In genomic region chr19:7552301-7552673, GRCm38 (mm10) we compare ENCODE assay signal across 18 mouse cellular contexts. TPM values are rescaled to one million over a fixed set of nuclear protein-coding genes. Genes with fewer than 3 reads are reported as not detected.
A peak's percentile ranks its signal among the peaks of the same experiment; 100 is the strongest.
DNase-seq lines count a peak whose midpoint lies in the region; ATAC-seq and TF ChIP-seq lines count a peak whose summit lies in the region.
"Had no signal": no experiment of that assay in that cellular context is flagged by ENCODE, and none has a peak within 500 bp of the region (broad histone marks: within the 10 kb centered on the region; RNA-seq: fewer than 3 reads in every experiment).

No protein-coding gene starts in this region.

- no peaks in the 10 kb centered on the region for H3K27me3 ChIP-seq in heart, embryonic 10.5 days (ENCODE audit: insufficient read depth, poor library complexity, severe bottlenecking)
- H3K27me3 ChIP-seq in lung, postnatal 0 days (replicated peaks; ENCODE audit: insufficient read depth, low read length), result no peaks in the 10 kb centered on the region
- H3K27me3 ChIP-seq in liver, embryonic 15.5 days, result no peaks in the 10 kb centered on the region
- H3K27me3 ChIP-seq in midbrain, embryonic 16.5 days (ENCODE audit: control insufficient read depth, insufficient read depth, low read depth, low read length), result no peaks in the 10 kb centered on the region
- H3K27me3 ChIP-seq: Patski had no signal

- no peaks in the 10 kb centered on the region for H3K9me3 ChIP-seq in heart, embryonic 10.5 days
- H3K9me3 ChIP-seq in lung, postnatal 0 days (ENCODE audit: low read length), result no peaks in the 10 kb centered on the region
- H3K9me3 ChIP-seq in liver, embryonic 15.5 days (replicated peaks), result no peaks in the 10 kb centered on the region
- no peaks in the 10 kb centered on the region for H3K9me3 ChIP-seq in midbrain, embryonic 16.5 days (replicated peaks; ENCODE audit: control insufficient read depth, low read length, poor library complexity, severe bottlenecking)
- H3K9me3 ChIP-seq: limb, embryonic 10.5 days had no signal

- H3K36me3 ChIP-seq in heart, embryonic 10.5 days, result no peaks in the 10 kb centered on the region
- H3K36me3 ChIP-seq in lung, postnatal 0 days (ENCODE audit: insufficient read depth, low read length), result no peaks in the 10 kb centered on the region
- H3K36me3 ChIP-seq in liver, embryonic 15.5 days (replicated peaks), result no peaks in the 10 kb centered on the region
- H3K36me3 ChIP-seq in midbrain, embryonic 16.5 days (ENCODE audit: control insufficient read depth, insufficient read depth, low read length), result no peaks in the 10 kb centered on the region
- H3K36me3 ChIP-seq: limb, embryonic 10.5 days had no signal

- no peak overlapping the region for H3K4me3 ChIP-seq in heart, embryonic 10.5 days
- no peak overlapping the region for H3K4me3 ChIP-seq in lung, postnatal 0 days (ENCODE audit: low read depth, low read length)
- no peak overlapping the region for H3K4me3 ChIP-seq in liver, embryonic 15.5 days (replicated peaks)
- no peak overlapping the region for H3K4me3 ChIP-seq in midbrain, embryonic 16.5 days (ENCODE audit: low read depth, low read length)
- H3K4me3 ChIP-seq: limb, embryonic 10.5 days had no signal

- DNase-seq in heart, embryonic 10.5 days (ENCODE audit: low spot score), result no peak
- DNase-seq in heart, adult 18-20 months, result no peak
- DNase-seq in lung, postnatal 0 days (ENCODE audit: low spot score), result no peak
- no peak for DNase-seq in lung, postnatal 4 days
- no peak for DNase-seq in adrenal gland, postnatal 25 days
- DNase-seq: cerebellum, adult 2 months; embryo, embryonic 11 days; gastrocnemius, postnatal 14 days; kidney, adult 11 months; kidney, postnatal 25 days had no signal

- no peak for TF ChIP-seq EP300 in lung, postnatal 0 days (IDR thresholded peaks at IDR 0.05)

- peak; percentile 60 for ATAC-seq in lung, postnatal 0 days
- ATAC-seq in erythroblast, adult 5-6 weeks (replicated peaks; ENCODE audit: low FRiP score, poor library complexity, severe bottlenecking), result peak; percentile 57
- peak; percentile 34 for ATAC-seq in liver, embryonic 15.5 days (ENCODE audit: insufficient read depth)
- no peak for ATAC-seq in midbrain, embryonic 16.5 days
- ATAC-seq: Patski had no signal

- H3K4me2 ChIP-seq in lung, postnatal 0 days (replicated peaks; ENCODE audit: low read depth, low read length), result no peak overlapping the region
- peak overlapping the region; percentile 48 for H3K4me2 ChIP-seq in liver, embryonic 15.5 days
- H3K4me2 ChIP-seq in midbrain, embryonic 16.5 days (ENCODE audit: low read length), result no peak overlapping the region
- H3K4me2 ChIP-seq: hindbrain, embryonic 14.5 days had no signal

- no peak overlapping the region for H3K9ac ChIP-seq in lung, postnatal 0 days (replicated peaks; ENCODE audit: low read depth)
- H3K9ac ChIP-seq in liver, embryonic 15.5 days, result peak overlapping the region; percentile 39; the same call in 1 of the 2 replicates
- H3K9ac ChIP-seq in midbrain, embryonic 16.5 days (ENCODE audit: low read depth, low read length), result no peak overlapping the region
- H3K9ac ChIP-seq: hindbrain, embryonic 14.5 days had no signal

- TF ChIP-seq CTCF in lung, postnatal 0 days (IDR thresholded peaks at IDR 0.05), result no peak

- H3K4me1 ChIP-seq in heart, embryonic 10.5 days, result peaks cover 23% of the 10 kb centered on the region
- peaks cover 4% of the 10 kb centered on the region; the same call in 1 of the 2 replicates for H3K4me1 ChIP-seq in lung, postnatal 0 days (ENCODE audit: insufficient read depth, low read depth, low read length)
- peaks cover 48% of the 10 kb centered on the region for H3K4me1 ChIP-seq in liver, embryonic 15.5 days (replicated peaks)
- H3K4me1 ChIP-seq in midbrain, embryonic 16.5 days (ENCODE audit: control insufficient read depth, insufficient read depth, low read length), result no peaks in the 10 kb centered on the region

- 30% methylated on average over 2 of the region's 2 CpGs for WGBS in heart, embryonic 10.5 days
- 31% methylated on average over 2 of the region's 2 CpGs for WGBS in lung, postnatal 0 days
- 14% methylated on average over 2 of the region's 2 CpGs for WGBS in liver, embryonic 15.5 days (ENCODE audit: insufficient replicate concordance)
- WGBS in midbrain, embryonic 16.5 days, result 88% methylated on average over 2 of the region's 2 CpGs

- peak overlapping the region; percentile 33 for H3K27ac ChIP-seq in heart, embryonic 10.5 days
- no peak overlapping the region for H3K27ac ChIP-seq in lung, postnatal 0 days (ENCODE audit: low read length)
- peak overlapping the region; percentile 88 for H3K27ac ChIP-seq in liver, embryonic 15.5 days (replicated peaks)
- no peak overlapping the region for H3K27ac ChIP-seq in midbrain, embryonic 16.5 days (ENCODE audit: low read length)
- H3K27ac ChIP-seq: hindbrain, embryonic 14.5 days; limb, embryonic 10.5 days had no signal

RNA-seq across cellular contexts. Expression of gene Pla2g16, which starts 5.0 kb away (rescaled TPM):
- 15.9 and 30.8 TPM in 2 replicates for polyA plus RNA-seq in heart, embryonic 10.5 days (2016; fragmentation: Nextera tagmentation; extraction: Ambion mirVana)
- 100 to 1,000 TPM; 122 to 149 TPM for total RNA-seq in heart, adult 18-20 months (2021)
- 17.9 and 19.1 TPM in 2 replicates for polyA plus RNA-seq in lung, postnatal 0 days (2015; fragmentation: Nextera tagmentation; extraction: Ambion mirVana)
- total RNA-seq in erythroblast, adult 5-6 weeks (2015; ENCODE audit: low replicate concordance), result 78.4 and 83.0 TPM in 2 replicates
- 120 and 165 TPM in 2 replicates for total RNA-seq in erythroblast, adult 5-6 weeks (2017; ENCODE audit: low replicate concordance)
- 22.6 and 26.4 TPM in 2 replicates for polyA plus RNA-seq in liver, embryonic 15.5 days (2015; fragmentation: Nextera tagmentation; extraction: Ambion mirVana)
- polyA plus RNA-seq in midbrain, embryonic 16.5 days (2015; fragmentation: Nextera tagmentation; extraction: Ambion mirVana), result 2.2 and 3.1 TPM in 2 replicates
- total RNA-seq in adrenal gland, postnatal 25 days (2021), result 29.8 and 41.6 TPM in 2 replicates

RNA-seq across cellular contexts. Expression of gene Lgals12, which starts 54.7 kb away (rescaled TPM):
- 0.06 TPM in 1 of 2 replicates, not detected in the other for polyA plus RNA-seq in heart, embryonic 10.5 days (2016; fragmentation: Nextera tagmentation; extraction: Ambion mirVana)
- 1 to 10 TPM in 1 of 2 experiments, under 1 TPM in 1; 0.35 to 3.4 TPM for total RNA-seq in heart, adult 18-20 months (2021)
- 0.36 and 0.54 TPM in 2 replicates for polyA plus RNA-seq in lung, postnatal 0 days (2015; fragmentation: Nextera tagmentation; extraction: Ambion mirVana)
- total RNA-seq in erythroblast, adult 5-6 weeks (2015; ENCODE audit: low replicate concordance), result not detected in 2 replicates
- total RNA-seq in erythroblast, adult 5-6 weeks (2017; ENCODE audit: low replicate concordance), result not detected in 2 replicates
- not detected in 2 replicates for polyA plus RNA-seq in liver, embryonic 15.5 days (2015; fragmentation: Nextera tagmentation; extraction: Ambion mirVana)
- polyA plus RNA-seq in midbrain, embryonic 16.5 days (2015; fragmentation: Nextera tagmentation; extraction: Ambion mirVana), result 0.17 and 0.26 TPM in 2 replicates
- 14.1 and 16.8 TPM in 2 replicates for total RNA-seq in adrenal gland, postnatal 25 days (2021)
- total RNA-seq: megakaryocyte-erythroid progenitor cell, adult 5-6 weeks; monocyte, adult 5-6 weeks had no signal
- polyA plus RNA-seq: Patski had no signal

RNA-seq across cellular contexts. Expression of gene Atl3, which starts 58.4 kb away (rescaled TPM):
- 7.7 and 8.4 TPM in 2 replicates for polyA plus RNA-seq in heart, embryonic 10.5 days (2016; fragmentation: Nextera tagmentation; extraction: Ambion mirVana)
- total RNA-seq in heart, adult 18-20 months (2021), result 10 to 100 TPM; 12.6 to 17.2 TPM
- polyA plus RNA-seq in lung, postnatal 0 days (2015; fragmentation: Nextera tagmentation; extraction: Ambion mirVana), result 20.0 and 21.6 TPM in 2 replicates
- total RNA-seq in erythroblast, adult 5-6 weeks (2015; ENCODE audit: low replicate concordance), result 16.9 and 17.3 TPM in 2 replicates
- 21.1 and 25.5 TPM in 2 replicates for total RNA-seq in erythroblast, adult 5-6 weeks (2017; ENCODE audit: low replicate concordance)
- 4.6 and 5.1 TPM in 2 replicates for polyA plus RNA-seq in liver, embryonic 15.5 days (2015; fragmentation: Nextera tagmentation; extraction: Ambion mirVana)
- polyA plus RNA-seq in midbrain, embryonic 16.5 days (2015; fragmentation: Nextera tagmentation; extraction: Ambion mirVana), result 6.7 and 6.8 TPM in 2 replicates
- 114 and 171 TPM in 2 replicates for total RNA-seq in adrenal gland, postnatal 25 days (2021)

Comparison
In these comparisons a context has a peak if more than half of its experiments do, and no peak if none do; other contexts are left out.
1. H3K27ac ChIP-seq: peak in heart, embryonic 10.5 days (single experiment) and liver, embryonic 15.5 days (single experiment); none in lung, postnatal 0 days (single experiment) and midbrain, embryonic 16.5 days (single experiment).